Mouse (Mus musculus) thymus, postnatal 0 days (tissue): Measurements from ENCODE around the gene Msl1. TPM values are rescaled to one million over a fixed set of nuclear protein-coding genes. Genes with fewer than 3 reads are reported as not detected.
"Not testable (repeated sequence)": the region's sequence is repeated elsewhere in the genome, so short reads cannot be mapped to it uniquely, and the experiment has no call there.

ENCODE experiments used
- DNase-seq: peaks from one replicate; pipeline ENCODE4 v3.0.0-alpha.2; 2015; ENCODE audit warnings: low spot score
- polyA plus RNA-seq: library from polyadenylated mRNA; unstranded; fragments of >200 nt; fragmentation: Nextera tagmentation; extraction: Ambion mirVana; gene quantifications from 2 replicates; pipeline ENCODE4 v1.2.1, GENCODE M21; 2015

The Msl1 gene
- polyA plus RNA-seq, 1 experiment from 2014 or later, result 20.4 TPM

GRCm38 (mm10) chr11:98794469-98795014, 774 bp upstream of the Msl1 start:
- DNase-seq, result peak; percentile 63

DNA sequence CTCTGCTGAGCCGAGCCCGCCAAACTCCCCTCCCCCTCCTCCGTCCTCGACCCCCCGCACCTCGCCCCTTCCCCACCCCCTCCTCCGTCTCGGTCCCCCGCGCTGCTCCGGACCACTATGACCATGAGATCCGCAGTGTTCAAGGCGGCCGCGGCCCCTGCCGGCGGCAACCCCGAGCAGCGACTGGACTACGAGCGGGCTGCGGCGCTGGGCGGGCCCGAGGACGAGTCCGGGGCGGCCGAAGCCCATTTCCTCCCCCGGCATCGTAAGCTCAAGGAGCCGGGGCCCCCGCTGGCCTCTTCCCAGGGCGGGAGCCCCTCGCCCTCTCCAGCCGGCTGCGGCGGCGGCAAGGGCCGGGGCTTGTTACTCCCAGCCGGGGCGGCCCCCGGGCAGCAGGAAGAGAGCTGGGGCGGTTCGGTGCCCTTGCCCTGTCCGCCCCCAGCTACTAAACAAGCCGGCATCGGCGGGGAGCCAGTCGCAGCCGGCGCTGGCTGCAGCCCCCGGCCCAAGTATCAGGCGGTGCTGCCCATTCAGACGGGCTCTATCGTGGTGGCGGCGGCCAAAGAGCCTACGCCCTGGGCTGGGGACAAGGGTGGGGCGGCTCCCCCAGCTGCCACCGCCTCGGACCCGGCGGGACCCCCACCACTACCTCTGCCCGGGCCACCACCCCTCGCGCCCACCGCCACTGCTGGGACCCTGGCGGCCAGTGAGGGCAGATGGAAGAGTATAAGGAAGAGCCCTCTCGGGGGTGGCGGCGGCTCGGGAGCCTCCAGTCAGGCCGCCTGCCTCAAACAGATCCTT, 598 bp downstream of the Msl1 start:
- peak; percentile 27 for DNase-seq

- peak; percentile 74 for DNase-seq
Observed at GRCm38 (mm10) chr11:98796515-98797216, 1.4 kb downstream of the Msl1 start.

DNA sequence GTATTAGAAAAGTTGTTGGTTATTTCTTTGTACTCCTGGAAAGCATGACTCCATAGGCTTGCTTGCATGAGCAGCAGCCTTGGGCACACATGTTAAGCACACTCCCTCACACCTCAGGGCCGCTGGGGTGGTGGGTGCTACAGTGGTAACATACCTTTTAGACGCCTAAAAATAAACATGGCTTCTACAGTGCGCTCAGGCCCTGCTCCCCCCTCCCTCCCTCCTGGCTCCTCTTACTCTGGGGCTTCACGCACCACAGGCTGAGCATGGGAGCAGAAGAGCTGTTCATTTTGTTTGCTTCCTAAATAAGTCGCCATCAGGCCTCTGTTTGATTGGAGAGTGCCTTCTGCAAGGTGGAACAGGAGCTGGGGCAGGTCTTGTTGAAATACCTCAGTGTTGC, 2.0 kb downstream of the Msl1 start:
- DNase-seq, result no peak

- DNase-seq, result no peak
Observed at GRCm38 (mm10) chr11:98797909-98798308, 2.6 kb downstream of the Msl1 start.

- no peak for DNase-seq
Observed at GRCm38 (mm10) chr11:98804605-98805004, 9.3 kb downstream of the Msl1 start, which contains the start of gene Casc3. TSS of gene Casc3 (plus strand) at chr11:98804905.

GRCm38 (mm10) chr11:98808417-98808816, 13.1 kb downstream of the Msl1 start:
- DNase-seq, result no peak

- peak; percentile 99 for DNase-seq
Observed at GRCm38 (mm10) chr11:98809457-98810290, 14.4 kb downstream of the Msl1 start.

GRCm38 (mm10) chr11:98810686-98811085, 15.4 kb downstream of the Msl1 start:
- no peak for DNase-seq

DNA sequence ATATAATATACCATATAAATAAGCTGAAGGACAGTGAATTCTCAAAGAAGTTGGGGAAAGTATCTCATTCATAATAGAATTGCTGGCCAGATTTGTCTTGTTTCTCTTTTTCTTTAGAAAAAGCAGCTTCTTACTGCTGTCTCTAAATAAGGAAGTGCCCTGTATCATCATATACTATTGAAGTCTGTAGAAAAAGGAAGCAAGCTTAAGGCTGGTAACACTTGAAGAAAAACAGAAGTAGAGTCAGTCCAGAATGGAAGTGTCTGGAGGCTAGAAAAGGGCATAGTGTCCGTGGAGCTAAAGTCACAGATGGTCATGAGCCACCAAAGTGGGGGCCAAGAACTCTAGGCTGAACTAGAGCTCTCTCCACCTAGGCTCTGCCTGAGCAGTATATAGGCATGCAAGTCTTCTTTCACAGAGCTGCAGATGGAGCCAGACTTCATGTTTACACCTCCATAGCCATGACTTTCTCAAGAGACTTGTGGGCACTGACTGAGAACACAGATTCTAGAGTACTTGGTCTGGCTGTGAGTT, 21.5 kb downstream of the Msl1 start:
- DNase-seq, result no peak

GRCm38 (mm10) chr11:98820968-98821367, 25.7 kb downstream of the Msl1 start:
- DNase-seq, result no peak

GRCm38 (mm10) chr11:98826071-98826470, 30.8 kb downstream of the Msl1 start:
- DNase-seq, result not testable (repeated sequence)

DNA sequence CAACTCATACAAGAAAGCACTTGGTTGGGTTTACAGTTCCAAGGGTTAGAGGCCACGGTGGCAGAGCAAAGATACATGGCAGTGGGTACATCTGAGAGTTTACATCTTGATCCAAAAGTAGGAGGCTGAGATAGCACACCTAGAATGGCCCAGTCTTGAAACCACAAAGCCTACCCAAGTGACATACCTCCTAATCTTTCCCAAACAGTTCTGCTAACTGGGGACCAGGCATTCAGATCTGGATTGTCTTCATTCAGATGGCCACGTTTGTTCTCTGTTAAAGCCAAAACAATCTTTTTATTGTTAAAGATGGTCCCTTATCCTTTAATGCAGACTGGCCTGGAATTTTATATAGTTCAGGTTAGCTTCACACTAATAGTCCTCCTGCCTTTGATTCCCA, 32.6 kb downstream of the Msl1 start:
- no peak for DNase-seq

- DNase-seq, result peak; percentile 66
Observed at GRCm38 (mm10) chr11:98829091-98829775, 33.9 kb downstream of the Msl1 start.

DNA sequence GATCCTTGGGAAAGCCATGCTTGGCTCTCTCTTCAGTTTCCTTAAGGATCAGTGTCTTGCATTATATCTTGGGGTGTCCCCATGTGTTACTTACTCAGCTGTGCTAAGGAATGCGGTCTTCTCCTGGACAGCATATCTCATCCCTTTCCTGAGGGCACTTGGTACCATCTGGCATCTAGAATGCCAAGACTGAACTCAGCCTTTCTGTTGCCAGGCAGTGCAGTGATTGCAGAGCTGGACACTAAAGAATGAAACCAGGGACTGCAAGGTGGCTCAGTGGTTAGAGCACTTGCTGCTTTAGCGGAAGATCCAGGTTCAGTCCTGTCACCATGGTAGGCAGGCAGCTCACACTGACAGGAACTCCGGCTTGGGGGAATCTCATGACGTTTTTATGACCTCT, 34.6 kb downstream of the Msl1 start:
- no peak for DNase-seq

GRCm38 (mm10) chr11:98835296-98835695, 40.0 kb downstream of the Msl1 start:
- DNase-seq, result no peak

- DNase-seq, result no peak
Observed at GRCm38 (mm10) chr11:98835725-98836124, 40.4 kb downstream of the Msl1 start.

DNA sequence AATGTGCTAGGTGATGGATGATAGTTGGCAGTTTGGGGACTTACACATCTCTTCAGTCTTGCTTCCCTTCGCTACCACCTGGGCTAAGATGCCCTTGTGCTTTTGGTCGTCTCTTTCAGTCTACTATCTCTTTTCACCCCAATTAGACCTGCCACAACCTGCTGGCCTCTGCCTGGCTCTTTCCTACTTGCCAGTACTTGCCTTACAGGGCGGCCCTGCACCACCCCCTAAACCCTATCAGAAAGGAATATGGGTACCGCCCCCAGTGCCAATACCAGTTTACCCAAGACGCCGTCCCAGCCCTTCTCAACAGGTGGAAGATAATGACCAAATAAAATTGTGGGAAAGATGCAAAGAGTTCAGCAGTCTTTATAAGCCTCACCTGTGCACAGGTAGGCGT, 40.8 kb downstream of the Msl1 start:
- no peak for DNase-seq

DNA sequence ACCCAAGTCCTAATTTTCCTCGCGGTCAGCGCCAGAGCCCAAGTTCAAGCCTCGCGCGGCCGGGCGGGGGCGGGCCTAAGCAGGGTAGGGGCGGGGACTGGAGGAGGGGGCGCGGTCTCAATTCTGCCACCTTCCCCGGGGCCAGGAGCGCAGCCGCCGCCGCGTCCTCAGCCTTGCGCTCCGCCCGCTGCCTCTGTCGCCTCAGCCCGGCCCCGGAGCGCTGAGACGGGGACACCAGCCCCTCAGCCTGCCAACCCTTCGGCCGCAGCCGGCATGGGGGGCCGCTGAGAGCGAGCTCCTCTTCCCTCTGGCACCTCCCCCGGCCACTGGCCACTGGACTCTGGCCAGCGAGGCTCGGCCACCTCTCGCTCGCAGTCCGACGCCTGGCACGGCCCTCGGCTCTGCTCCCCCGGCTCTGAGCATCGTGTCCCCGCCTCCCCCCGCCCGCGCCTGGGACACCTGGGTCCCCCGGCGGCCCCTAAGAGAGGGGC, 41.4 kb downstream of the Msl1 start, which contains the start of gene Rapgefl1:
Gene Rapgefl1 (plus strand): TSS at position 135 of the 491 bp plus-strand sequence.
- DNase-seq, result peak; percentile 81

- peak; percentile 27 for DNase-seq
Observed at GRCm38 (mm10) chr11:98837231-98837704, 42.0 kb downstream of the Msl1 start.
